Mouse (Mus musculus) testis, postnatal 14 days (tissue): Measurements from ENCODE around the gene Rabgap1.

Source experiments
- DNase-seq: peaks from one replicate; pipeline ENCODE4 v3.0.0; 2021; ENCODE audit warnings: low spot score

Gene Rabgap1

DNA sequence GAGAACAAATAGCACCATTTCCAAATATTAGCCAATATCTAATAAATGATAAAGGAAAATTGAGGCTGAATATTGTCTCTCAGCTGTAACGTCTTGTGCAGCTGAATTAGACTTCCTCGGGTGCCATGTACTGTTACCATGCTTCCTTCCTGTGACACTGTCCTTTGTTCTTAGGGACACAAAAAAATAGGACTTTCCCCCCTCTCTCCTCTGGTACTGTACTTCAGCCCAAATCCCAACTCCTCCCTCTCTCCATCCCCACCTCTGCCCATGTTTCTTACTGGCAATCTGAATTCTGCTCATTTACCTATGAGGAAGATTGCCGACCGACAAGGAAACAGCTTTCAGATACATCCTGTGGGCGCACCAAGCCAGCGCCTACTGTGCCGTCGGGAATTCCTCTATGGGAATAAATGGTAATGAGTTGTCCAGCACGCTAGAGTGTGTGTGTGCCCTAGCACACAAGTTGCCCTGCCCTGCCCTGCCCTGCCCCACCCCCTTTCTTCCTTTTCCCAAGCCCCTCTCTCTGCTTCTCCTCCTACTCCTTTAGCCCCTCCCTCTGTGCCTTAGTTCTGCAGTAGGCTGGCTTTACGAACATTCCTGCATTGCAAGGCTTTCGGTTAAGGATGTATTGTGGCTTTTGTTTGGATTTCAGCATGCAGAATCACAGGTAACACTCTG is 73.1 kb downstream of the Rabgap1 start, which contains the start of gene Gpr21:
Gene Gpr21, plus strand, starts transcription at position 303 of the 681 bp plus-strand sequence.
- DNase-seq: no peak

DNA sequence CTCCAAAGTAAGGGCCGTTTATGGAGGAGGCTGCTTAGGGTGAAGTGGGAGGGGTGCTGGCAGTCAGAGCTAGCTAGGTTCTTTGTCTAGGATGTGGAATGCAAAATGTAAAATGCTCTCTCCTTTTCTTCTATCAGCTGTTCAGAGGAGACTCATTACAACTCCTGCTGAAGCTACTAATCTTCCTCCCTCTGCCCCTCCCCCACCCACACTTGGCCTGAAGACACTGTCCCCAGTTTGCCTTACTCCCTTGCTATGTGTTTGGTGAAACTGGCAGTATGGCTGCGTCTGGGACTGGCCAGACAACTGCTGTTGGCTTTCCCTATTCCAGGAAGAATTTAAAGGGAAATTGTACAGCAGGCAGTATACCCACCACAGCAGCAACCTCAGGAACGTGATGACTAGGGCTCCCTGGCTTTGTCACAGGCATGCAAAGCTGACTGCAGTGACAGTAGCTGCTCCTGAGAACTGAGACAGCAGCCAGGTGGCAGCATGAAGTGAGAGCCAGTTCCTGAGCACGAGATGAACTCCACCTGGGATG is 73.9 kb downstream of the Rabgap1 start:
- DNase-seq: no peak

- no peak for DNase-seq
Measured at GRCm38 (mm10) chr2:37518561-37519285, 75.6 kb downstream of the Rabgap1 start.

DNA sequence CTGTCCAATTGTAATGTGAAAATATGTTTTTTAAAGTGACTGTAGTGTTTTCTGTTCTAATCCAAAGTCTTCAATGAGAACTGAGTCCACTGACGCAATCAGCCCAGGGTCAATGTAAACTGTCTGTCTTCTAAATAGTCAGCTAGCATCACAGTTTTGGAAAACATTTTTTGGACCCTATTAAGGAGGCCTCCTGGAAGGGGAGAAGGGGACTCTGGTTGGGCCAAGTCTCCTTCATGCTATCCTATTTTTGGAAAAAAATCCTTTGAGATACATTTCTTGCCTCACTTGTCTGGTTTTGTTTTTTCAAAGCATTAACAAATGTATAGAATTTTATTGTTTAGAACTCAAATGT is 76.2 kb downstream of the Rabgap1 start:
- no peak for DNase-seq

- DNase-seq: no peak
Measured at GRCm38 (mm10) chr2:37527587-37527986, 84.5 kb downstream of the Rabgap1 start.

DNA sequence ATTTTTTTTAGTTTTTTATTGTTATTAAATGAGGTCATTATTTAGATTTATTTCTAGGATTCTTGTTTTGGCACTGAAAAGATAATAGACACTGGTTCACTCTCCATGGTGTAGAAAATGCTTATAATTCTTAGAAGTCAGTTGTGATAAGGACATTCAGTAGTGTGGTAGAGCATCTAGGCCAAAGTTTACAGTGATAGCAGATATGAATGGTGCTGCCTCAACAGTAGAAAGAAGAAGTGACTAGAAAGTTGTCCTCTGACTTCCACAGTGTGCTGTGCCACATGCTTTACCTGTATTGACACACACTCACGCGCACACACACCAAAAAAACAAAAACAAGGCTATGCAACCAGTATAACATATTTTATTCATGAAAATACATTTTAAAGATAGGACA is 86.3 kb downstream of the Rabgap1 start:
- DNase-seq: no peak

DNA sequence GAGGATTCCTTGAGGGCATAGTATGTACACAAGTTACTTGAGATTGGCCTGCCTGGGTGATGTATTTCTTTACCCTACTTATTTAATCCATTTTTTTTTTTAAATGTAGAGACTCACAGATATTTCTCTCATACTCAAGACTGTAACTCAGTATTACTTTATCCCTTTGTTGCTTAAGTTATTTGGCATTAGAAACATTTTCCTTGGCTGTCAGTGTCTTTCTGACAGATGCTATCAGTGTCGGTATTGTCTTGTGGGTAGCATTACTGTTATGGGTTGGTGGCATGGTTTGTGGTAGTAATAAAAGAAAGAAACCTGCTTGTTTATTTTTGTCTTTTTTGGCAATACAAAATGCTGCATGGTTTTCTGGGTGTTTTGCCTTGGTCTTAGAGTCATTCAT is 87.7 kb downstream of the Rabgap1 start:
- DNase-seq: no peak

- DNase-seq: no peak
Measured at GRCm38 (mm10) chr2:37531639-37532038, 88.6 kb downstream of the Rabgap1 start.

GRCm38 (mm10) chr2:37549346-37550012 is 106.4 kb downstream of the Rabgap1 start:
- DNase-seq: no peak

GRCm38 (mm10) chr2:37556366-37556765 is 113.3 kb downstream of the Rabgap1 start:
- no peak for DNase-seq

GRCm38 (mm10) chr2:37565579-37565978 is 122.5 kb downstream of the Rabgap1 start:
- no peak for DNase-seq

DNA sequence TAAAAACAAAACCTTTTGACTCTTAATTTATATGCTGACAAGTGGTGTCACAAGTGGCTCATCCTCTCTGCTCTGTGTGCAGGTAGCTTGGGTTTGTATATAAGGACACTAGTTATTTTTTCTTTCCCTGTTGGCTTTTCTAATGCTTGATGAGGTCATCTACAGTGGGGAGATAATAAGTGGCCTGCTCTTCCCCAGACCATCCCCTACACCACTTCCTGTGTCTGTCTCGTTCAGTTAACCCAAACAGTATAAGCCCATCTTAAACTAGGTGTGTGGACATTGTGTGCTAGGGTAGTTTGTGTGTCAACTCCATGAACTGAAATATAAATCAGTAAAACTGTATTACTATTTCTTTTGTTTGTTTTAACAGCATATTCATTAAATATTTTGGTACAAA is 123.0 kb downstream of the Rabgap1 start:
- DNase-seq: no peak

DNA sequence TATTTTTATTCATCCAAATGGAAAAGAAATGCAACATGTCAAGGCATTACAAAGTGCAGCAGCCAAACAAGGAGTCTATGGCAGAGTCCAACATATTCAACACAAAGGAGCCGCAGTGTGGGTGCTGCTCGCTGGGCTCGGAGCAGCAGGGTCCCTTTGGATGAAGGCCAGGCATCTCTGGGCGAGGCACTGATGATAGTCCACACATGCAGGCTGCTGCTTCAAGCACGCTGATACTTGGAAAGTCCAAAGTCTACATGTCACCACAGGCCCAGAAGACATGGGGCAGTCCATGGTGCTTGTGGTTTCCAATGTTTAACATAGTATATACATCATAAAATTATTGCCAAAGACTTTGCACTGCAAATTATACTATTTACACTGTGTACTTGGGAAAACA is 126.8 kb downstream of the Rabgap1 start:
- DNase-seq: no peak

DNA sequence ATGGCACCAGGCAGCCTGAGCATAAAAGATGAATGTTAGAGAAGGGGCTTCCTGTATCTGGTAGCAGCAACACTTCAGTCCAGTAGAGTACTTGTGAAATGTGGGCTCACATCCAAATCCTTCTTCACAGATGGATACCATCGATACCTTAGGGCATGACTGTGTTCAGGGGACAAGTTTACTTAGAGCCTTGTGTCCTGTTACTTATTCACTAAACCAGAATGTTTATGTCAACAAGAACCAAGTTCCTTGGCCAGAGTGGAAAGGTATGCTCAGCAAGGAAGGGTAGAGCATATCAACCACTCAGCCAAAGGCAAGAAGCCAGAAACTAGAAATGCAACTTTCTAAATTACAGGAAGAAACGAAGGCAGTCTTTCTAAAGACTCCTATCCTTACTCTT is 127.6 kb downstream of the Rabgap1 start:
- DNase-seq: no peak

DNA sequence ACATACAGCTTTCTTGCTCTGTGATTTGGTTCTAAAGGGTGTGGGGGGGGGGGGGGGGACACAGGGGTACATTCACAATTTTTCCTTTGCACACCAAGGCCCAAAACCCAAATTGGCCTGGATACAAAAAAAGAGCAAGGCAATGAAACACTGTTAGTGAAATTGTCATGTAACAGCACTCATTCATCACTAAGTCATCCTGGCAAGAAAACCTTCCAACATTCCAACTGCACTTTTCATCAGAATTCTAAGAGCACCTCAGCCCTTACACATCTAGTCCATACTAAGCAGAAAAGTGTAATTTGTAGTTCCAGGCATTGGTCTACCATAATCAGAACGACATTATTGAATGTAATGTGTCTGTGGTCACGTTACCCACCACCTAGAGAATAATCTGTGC is 129.1 kb downstream of the Rabgap1 start:
- DNase-seq: no peak

GRCm38 (mm10) chr2:37576661-37577060 is 133.6 kb downstream of the Rabgap1 start:
- DNase-seq: no peak

DNA sequence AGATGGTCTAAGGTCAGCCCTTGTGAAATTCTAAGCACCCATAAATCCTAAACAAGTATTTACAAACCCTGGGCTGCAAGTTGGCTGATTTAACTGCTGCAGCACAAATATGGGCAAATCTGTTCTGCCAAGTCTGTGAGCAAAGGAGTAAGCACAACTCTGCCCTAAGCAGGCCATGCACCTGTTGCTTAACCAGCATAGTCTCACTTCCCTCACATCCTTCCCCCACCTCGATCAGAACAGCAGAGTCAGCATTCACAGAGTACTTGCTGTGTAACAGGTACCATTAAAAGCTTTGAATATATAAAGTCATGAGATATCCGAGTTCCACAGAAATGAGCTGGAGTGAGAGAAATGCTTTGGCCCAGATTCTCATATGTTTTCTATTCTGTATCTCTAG is 135.1 kb downstream of the Rabgap1 start:
- no peak for DNase-seq

- no peak for DNase-seq
Measured at GRCm38 (mm10) chr2:37587919-37588318, 144.8 kb downstream of the Rabgap1 start.
